Mouse (Mus musculus) gastrocnemius, postnatal 36 days (tissue): ENCODE data around the gene Fyn. TPM values are rescaled to one million over a fixed set of nuclear protein-coding genes. Genes with fewer than 3 reads are reported as not detected.

Experiments used
- DNase-seq, 2 experiments: peaks; one replicate each; pipeline ENCODE4 v3.0.0; 2022
- intact Hi-C: fragments of 180-260 bp; cut with DNase I; formaldehyde crosslinking; loops from one replicate; pipeline ENCODE4 v1.15.1; 2025
- total RNA-seq, 2 experiments: library from RNA; stranded (reverse); gene quantifications; 2 replicates each; pipeline ENCODE4 v1.2.3; 2021

The Fyn gene
- total RNA-seq, 2 experiments from 2014 or later = 6.7 to 8.0 TPM

DNA sequence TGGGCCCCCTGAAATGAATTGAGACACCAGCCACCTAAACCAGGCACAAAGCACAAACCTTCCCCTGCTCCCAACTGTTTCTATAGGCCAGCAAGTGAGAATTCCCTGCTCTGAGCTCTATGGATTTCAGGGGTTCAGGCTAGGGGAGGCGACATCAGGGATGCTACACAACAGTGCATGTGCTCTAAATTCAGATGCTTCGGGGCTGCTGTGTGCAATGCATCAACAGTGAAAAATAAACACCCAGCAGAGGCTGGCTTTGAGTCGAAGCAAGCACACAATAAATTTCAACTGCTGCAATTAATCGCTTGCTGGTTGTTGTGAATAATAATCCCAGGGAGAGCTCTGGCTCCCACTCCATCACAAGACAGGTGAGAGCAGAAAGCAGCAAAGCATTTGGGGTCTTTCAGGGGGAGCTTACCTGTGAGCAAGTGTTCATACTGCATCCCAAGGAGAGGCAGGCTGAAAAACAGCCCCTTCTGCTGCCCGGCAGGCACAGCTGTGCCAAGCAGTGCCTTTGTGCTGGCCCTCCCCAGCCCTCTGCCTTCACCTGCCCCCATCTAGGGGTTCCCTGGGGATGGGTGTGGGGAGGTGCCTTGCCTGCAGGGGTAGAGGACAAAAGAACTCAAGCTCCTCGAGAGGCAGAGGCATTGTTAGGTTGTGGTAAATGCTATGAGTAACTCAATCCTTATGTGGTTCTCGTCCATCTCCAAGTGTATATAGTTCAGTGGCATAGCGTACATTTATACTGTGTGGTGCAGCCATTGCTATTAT, 219.5 kb downstream of the Fyn start:
- DNase-seq = no peak
- intact Hi-C loops = no loop called here

DNA sequence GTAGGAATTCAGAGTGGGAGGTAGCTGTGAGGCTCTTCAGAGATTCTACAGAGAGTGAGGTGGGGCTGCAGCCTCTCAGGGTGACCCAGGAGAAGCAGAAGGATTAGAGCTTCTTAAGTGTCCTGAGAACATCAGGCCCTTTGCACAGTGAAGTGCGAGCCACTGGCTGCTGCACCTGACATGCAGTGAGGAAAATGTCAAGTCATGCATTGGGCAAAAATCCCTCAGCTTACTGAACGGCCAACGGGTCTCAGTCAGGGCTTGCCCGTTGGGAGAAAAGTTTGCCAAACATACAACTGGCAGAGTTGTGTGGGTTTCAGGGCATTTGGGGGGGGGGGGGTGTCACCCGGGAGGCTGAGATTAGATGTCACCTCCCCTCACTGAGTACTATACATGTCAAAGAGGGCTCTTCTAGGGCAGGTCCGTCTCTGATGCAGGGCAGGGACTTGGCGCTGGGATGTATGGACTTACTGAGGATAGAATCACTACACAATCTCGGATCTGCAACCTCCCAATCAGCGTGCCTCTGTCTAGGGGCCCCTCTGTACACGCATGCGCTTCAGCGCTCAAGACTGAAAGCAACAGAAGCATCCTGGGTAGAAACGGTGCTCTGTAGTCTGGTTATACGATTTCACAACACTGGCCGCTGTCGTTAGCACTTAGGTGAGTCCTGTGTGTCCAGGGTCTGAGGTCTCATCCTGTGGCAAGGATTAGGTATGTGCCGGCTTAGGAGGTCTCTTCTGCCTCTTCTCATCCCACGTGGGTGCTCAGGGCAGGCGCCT, 221.3 kb downstream of the Fyn start:
- no peak for DNase-seq
- intact Hi-C loops = no loop called here

DNA sequence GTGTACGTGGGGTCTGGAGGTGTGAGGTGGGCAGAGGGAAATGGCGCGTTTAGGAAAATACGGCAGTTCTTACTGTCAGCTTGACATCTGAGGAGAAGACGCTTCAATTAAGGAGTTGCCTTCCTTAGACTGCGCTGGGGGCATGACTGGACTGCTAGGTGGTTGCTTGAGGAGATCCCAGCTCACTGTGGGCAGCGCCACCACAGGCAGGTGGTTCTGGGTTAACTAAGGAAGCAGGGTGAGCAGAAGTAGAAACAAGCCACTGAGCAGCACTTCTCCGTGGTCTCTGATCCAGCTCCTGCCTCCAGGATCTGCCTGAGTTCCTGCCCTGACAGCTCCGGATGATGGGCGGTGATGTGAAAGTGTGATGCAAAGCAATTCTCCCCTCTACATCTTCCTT, 222.0 kb downstream of the Fyn start:
- no peak for DNase-seq
- intact Hi-C loops = no loop called here

DNA sequence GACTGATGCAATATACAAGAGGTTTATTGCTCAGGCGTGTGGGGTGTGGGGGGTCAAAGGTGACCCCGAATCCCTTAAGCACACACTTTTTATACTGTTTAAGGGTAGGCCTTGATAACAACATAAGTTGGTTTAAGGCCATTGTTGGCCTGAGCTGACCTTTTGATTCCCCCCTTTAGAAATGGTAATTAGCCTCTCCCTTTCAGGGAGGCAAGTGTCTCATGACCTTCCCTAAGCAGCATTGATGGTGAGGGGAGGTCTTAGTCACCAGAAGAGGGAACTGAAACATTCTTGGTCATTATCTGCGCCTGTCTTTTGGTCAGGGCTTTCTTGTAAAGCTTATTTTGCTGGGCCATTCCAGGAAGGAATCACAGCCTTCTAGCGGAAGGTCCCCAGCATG, 223.8 kb downstream of the Fyn start:
- intact Hi-C loops = no loop called here

DNA sequence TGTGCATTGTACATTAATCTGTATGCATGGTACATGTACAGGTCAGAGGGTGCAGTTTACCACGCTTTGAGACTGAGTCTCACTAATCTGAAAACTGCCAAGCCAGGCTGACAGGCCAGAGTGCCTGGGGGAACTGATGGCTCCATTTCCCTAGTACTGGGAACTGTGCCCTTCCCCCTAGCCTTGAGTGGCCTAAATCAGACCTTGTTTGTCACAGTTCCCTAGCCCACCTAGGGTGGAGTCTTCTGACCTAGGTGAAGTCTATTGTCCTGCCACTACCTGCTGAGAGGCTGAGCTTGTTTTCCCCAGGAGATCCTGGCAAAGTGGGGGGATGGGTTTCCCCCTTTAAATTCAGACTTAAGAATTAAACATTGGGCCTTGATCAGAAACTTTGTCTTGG, 226.1 kb downstream of the Fyn start:
- intact Hi-C loops = loop anchor here (5.0 kb wide), 2 partner anchors 32 to 377 kb away; no protein-coding TSS in a partner anchor

More for the DNA sequence above, 223.8 kb downstream of the Fyn start:
- DNase-seq = no peak

DNA sequence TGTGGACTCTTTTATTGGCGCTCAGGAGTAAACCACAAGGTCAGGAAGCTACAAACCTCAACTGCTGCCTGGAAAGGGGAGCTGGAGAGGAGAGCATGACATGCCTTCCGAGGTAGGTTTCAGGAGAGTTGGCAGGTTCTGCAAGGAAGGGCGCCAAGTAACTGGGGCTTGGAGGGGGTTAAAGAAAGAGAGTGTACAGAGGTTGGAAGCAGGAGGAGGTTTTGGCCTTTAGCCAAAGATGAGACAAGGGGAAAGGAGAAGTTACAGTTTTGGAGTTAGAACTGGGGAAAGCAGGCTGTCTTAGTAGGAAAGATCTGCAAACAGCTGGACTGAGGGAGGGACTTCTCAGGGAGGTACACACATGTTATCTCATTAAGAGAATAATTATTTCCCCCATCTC, 227.2 kb downstream of the Fyn start:
- no peak for DNase-seq
- intact Hi-C loops = loop anchor here (5.0 kb wide), 2 partner anchors 34 to 379 kb away; no protein-coding TSS in a partner anchor

More for the DNA sequence above, 226.1 kb downstream of the Fyn start:
- DNase-seq = no peak

DNA sequence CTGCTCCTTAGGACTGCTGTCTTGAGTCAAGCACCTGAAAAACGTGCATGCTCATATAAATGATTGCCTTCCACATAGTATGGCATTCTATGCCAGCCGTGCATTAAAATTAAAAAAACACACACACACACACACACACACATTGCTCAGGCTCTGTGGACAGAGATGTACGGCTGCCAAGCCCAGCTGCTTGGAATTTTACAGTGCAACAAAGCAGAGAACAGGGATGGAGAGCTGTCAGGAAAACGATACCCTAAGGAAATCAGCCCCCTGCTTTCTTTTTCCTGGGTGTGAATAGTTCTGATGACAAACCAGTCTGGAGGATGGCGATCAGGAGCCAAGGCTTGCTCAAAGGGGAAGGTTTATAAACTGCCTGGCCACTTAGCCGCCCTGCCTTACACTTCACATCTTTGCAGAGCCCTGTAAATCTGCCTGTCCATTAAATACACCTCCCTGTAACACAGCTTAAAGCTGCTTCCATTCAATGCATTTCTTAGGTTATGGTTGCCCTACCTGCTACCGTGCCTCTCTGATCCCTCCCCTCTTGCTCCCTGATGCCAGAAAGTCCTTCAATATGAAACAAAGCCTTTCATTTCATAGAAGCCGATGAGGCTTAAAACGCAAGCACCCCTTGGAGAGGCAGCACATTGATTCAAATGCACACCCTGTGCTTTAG, 228.6 kb downstream of the Fyn start:
- no peak for DNase-seq
- intact Hi-C loops = loop anchor here (5.0 kb wide), 2 partner anchors 35 to 380 kb away; no protein-coding TSS in a partner anchor

DNA sequence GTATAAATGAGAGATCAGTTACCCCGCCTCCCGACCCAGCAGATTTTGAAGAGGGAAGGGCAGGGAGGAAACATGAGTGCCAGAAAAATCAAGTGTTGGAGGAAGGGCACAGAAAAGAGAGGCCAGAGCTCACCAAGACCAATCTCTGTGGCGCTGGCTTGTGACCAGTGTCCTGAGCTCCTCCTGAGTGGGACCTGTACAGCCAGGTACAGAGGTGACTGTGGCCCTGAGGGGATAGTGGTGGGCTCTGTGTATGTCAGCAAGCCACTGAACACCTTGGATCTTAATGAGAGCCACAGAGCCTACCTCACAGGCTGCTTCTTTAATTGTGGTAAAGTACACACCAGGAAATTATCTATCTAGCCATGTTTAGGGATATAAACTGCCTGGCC, 229.1 kb downstream of the Fyn start:
- no peak for DNase-seq
- intact Hi-C loops = loop anchor here (5.0 kb wide), 2 partner anchors 35 to 380 kb away; no protein-coding TSS in a partner anchor

DNA sequence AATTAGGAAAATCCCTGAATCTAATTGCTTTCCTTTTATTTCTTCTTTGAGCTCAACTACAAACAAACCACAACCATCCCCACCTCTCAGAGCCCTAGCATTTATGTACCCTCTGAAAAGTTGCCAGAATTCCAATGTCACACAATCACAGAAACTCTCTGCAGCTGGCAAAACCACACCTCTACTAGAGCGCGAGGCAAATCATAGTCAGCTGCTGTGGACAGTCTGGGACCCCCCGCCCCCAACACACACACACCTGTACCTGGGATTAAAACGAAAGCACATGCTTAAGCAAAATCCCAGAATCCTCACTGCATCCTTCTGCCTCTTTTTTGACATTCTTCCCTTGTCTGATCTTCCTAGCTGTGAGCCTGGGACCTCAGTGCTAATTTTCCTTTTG, 230.9 kb downstream of the Fyn start:
- no peak for DNase-seq
- intact Hi-C loops = loop anchor here (5.0 kb wide), 2 partner anchors 37 to 382 kb away; no protein-coding TSS in a partner anchor

DNA sequence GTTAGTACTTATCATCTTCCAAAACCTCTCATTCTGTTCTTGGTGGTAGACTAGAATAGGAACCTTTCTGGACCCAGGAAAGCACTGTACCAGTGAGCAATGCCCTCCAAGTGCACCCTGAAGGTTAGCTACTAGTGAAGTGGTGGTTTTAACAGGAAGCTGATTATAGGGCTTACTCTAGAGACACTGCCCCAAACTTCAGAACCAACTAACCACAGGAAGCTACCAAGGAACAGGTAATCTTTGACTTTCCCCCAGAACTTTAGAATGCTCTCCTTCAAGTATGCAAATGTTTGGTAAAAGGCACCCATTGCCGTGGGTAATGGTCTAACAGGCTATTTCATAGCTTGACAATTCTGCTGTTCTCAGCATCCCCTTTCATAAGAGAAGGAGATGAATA, 231.5 kb downstream of the Fyn start:
- intact Hi-C loops = loop anchor here (10.0 kb wide), 1 partner anchor 275 kb away; no protein-coding TSS in a partner anchor
- no peak for DNase-seq

DNA sequence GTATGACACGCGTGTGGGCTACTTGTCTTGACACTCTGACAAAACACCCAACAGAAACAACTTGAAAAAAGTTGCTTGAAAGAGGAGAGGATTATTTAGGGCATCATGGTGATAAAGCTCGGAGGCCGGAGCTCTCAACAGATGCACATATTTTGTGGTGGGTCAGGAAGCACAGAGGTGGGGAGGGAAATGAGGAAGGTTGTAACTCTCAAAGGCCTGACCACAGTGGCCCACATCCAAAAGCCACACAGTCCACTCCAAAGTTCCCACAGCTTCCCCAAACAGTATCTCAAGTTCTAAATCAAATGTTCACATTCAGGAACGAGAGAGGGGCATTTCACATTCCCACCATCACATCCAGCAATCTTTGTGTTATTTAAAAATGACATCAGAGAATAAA, 232.4 kb downstream of the Fyn start:
- intact Hi-C loops = loop anchor here (10.0 kb wide), 1 partner anchor 274 kb away; no protein-coding TSS in a partner anchor
- no peak for DNase-seq

DNA sequence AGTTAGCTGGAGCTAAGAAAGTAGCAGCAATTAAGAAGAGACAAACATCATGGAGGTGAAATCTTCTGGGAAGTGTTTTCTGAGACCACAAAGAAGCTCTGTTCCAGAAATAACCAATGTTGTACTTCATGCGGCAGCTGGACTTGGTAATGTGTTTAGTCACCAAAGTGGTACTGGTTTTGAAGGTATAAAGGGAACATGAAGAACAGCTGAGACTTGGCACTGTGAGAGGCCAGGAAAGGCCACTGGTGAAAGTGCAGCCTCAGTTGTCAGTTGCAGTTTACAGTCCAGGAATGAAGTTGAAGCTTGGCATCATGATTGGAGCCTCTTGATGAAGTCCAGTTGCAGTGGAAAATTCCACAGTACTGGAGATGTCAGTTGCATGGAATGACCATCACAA, 237.8 kb downstream of the Fyn start:
- intact Hi-C loops = loop anchor here (10.0 kb wide), 1 partner anchor 268 kb away; no protein-coding TSS in a partner anchor
- no peak for DNase-seq

DNA sequence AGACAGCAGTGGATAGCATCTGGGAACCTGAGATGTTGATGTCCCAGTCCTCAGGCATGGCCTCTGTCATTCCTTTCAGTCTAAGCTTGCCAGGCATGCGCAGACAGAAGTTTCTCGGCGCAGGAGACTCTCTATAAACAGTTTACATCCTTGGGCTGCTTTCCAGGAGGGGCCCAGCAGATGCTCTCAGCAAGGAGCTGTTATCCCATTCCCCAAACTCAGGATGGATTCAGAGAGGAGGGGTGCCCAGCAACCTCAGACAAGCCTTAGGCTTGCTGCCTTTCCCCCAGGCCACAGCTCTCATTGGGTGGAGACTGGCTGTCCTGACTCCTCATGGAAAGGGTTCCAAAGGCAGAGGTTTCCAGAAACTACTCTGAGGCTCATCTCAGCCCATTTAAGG, 242.6 kb downstream of the Fyn start:
- intact Hi-C loops = no loop called here
- DNase-seq = no peak

DNA sequence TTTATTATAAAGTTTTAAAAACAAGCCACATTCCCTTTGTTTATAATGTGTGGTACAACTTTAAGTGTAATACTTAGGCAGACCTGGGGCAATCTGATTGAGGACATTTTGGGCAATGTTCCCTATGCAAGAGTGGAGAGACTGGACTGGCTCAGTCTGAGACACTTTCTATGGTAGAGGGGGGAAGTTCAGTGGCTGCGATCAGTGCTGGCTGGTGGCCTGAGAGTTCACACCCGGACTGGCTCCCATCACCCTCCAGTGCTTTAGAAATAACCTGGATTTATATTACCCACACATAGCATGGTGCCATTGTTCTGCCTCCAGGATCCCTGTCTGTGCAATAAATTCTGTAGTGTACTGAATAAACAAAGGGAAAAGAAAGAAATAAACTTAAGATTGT, 243.5 kb downstream of the Fyn start:
- no peak for DNase-seq
- intact Hi-C loops = loop anchor here (1.0 to 2.0 kb wide), 2 partner anchors 54 to 119 kb away; no protein-coding TSS in a partner anchor

DNA sequence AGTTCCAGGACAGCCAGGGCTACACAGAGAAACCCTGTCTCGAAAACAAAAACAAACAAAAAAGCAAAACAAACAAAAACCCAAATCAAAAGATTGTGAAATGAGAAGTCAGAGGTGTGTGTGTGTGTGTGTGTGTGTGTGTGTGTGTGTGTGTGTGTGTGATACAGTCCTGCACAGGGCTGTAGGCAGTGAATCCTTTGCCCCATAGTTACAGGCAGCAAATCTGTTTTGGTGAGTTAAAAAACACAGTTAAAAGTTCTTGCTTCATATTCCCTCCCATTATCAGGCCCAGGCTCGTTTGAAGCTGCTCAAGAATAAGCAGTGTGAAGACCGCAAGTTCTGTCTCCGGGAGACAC, 244.0 kb downstream of the Fyn start, which contains the start of gene Traf3ip2:
Gene Traf3ip2, plus strand, starts transcription at position 302 of the 356 bp plus-strand sequence.
- no peak for DNase-seq
- intact Hi-C loops = loop anchor here (1.0 to 2.0 kb wide), 2 partner anchors 54 to 118 kb away; no protein-coding TSS in a partner anchor

DNA sequence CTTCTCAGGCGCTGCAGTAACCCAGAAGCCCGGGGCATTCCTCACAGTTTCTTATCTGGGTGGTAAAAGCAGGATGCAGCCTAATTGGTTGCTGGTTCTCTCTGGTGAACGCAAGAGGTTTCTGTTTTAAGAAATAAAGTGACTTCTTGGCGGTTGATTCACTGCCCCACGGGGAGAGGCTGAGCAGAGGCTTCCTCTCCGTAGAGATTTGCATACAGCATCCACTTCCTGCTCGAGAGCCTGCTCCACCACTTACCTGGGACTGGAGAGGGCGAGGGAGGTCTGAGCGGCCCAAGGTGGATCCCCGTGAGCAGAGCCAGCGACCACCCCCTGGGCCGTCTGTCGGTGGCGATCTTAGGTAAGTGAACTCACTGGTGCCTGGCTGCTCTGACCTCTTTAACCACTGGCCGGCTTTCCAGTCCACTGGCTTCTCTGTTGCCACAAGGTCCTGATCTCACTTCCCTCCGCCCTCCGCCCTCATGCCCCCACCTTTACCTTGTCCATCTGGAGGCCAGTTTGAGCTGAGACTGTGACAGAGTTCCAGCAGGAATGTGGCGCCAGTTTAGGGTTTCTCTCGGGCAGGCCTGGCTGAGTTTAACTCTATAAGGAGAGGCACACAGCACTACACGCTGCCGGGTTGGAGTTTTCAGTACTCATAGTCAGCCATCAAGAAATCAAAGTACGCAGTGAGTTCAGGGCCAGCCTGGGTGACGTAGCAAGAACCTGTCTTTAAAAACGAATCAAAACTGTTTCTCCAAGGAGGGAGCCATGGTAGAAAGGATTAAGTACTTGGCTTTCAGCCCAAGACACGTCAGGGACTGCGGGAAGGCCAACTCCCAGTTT, 244.6 kb downstream of the Fyn start:
- intact Hi-C loops = loop anchor here (1.0 to 2.0 kb wide), 3 partner anchors 35 to 118 kb away; no protein-coding TSS in a partner anchor
- peak; percentile 70 to 76 for DNase-seq

DNA sequence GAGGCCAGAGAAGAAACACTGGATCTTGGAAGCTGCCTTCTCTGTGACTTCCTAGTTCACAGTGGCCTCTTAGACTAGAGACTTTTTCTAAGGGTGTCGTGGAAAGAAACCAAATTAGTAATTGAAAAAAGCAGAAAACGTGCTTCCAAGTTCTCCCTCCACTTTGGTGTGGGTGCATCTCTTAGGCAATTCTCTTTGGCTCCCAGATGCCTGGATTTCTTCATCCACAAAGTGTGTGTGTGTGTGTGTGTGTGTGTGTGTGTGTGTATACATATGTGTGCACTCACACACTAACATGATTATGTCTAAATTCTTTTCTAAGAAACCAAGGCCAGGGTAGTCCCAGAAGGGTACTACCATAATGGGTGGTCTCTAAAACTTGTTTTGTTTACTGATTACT, 245.3 kb downstream of the Fyn start:
- DNase-seq = no peak
- intact Hi-C loops = loop anchor here (1.0 to 2.0 kb wide), 2 partner anchors 34 to 117 kb away; no protein-coding TSS in a partner anchor

DNA sequence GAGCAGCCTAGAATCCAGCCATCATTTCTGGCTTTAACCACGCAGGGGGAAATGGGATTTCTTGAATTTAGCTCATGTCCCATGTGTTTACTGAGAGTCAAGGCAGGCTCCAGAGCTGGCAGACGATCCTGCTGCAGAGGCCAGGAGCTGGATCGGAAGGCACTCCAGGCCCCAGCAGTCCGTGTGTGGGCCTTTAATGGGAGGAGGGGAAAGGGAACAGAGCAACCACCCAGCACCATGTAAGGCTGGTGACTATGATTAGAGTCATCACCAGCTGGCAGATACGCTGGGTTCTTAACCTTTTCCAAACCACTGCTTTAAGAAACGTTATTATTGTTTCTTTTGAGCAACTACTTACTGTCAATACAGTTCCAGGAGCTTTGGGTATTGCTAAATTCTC, 246.0 kb downstream of the Fyn start:
- peak; percentile 78 to 81 for DNase-seq
- intact Hi-C loops = no loop called here
